Mouse (Mus musculus) midbrain, embryonic 15.5 days (tissue): ENCODE results near the gene Hps4. TPM values are rescaled to one million over a fixed set of nuclear protein-coding genes. Genes with fewer than 3 reads are reported as not detected.

Source experiments
- ATAC-seq: fragments of 200-750 bp; cut with Nextera tagmentation; replicated peaks from 2 replicates; pipeline ENCODE4 v1.8.0; 2017; ENCODE audit warnings: moderate TSS enrichment
- H3K27ac ChIP-seq: fragments of 300-500 bp; sonication (generic); 2 replicates; pipeline ENCODE4 v1.5.1; 2015; ENCODE audit warnings: mild to moderate bottlenecking, inconsistent platforms
- H3K27me3 ChIP-seq: fragments of 300-500 bp; sonication (generic); replicated peaks from 2 replicates; pipeline ENCODE4 v1.6.1; 2015; ENCODE audit warnings: inconsistent platforms
- H3K36me3 ChIP-seq: fragments of 300-500 bp; sonication (generic); replicated peaks from 2 replicates; pipeline ENCODE4 v1.6.1; 2015; ENCODE audit warnings: inconsistent platforms
- H3K4me1 ChIP-seq: fragments of 300-500 bp; sonication (generic); 2 replicates; pipeline ENCODE4 v1.6.1; 2015; ENCODE audit warnings: inconsistent platforms
- H3K4me2 ChIP-seq: fragments of 300-500 bp; sonication (generic); 2 replicates; pipeline ENCODE4 v1.6.1; 2015; ENCODE audit warnings: inconsistent platforms, mild to moderate bottlenecking, moderate library complexity
- H3K4me3 ChIP-seq: fragments of 300-500 bp; sonication (generic); 2 replicates; pipeline ENCODE4 v1.5.1; 2015; ENCODE audit warnings: mild to moderate bottlenecking, inconsistent platforms
- H3K9ac ChIP-seq: fragments of 300-500 bp; sonication (generic); 2 replicates; pipeline ENCODE4 v1.6.1; 2015; ENCODE audit warnings: mild to moderate bottlenecking, inconsistent platforms
- H3K9me3 ChIP-seq: fragments of 300-500 bp; sonication (generic); 2 replicates; pipeline ENCODE4 v1.6.1; 2016; ENCODE audit warnings: inconsistent platforms
- WGBS: fragments of 180-500 bp; shearing (Covaris S2); methylation state at CpG from one replicate; pipeline ENCODE4 v1.1.7; 2015; ENCODE audit warnings: mixed read lengths; 5-methylcytosine and 5-hydroxymethylcytosine counted together
- polyA plus RNA-seq: library from polyadenylated mRNA; unstranded; fragments of >200 nt; fragmentation: Nextera tagmentation; extraction: Ambion mirVana; gene quantifications from 2 replicates; pipeline ENCODE4 v1.2.1, GENCODE M21; 2015

The Hps4 gene
- polyA plus RNA-seq, result 39.6 and 43.9 TPM in 2 replicates

- 2% methylated on average over 53 of the region's 64 CpGs for WGBS
- peak within 1 kb of the TSS; percentile 87 for H3K9ac ChIP-seq
- peak within 1 kb of the TSS; percentile 84 for H3K4me3 ChIP-seq
- H3K4me2 ChIP-seq, result peak within 1 kb of the TSS; percentile 90
- no peaks in the 10 kb centered on the region for H3K27me3 ChIP-seq
- H3K36me3 ChIP-seq, result peaks cover 11% of the 10 kb centered on the region
- peak; percentile 76 for ATAC-seq
- peak within 1 kb of the TSS; percentile 74 for H3K27ac ChIP-seq
- H3K4me1 ChIP-seq, result peaks cover 47% of the 10 kb centered on the region
- no peaks in the 10 kb centered on the region for H3K9me3 ChIP-seq
Measured at GRCm38 (mm10) chr5:112342463-112343204, at the start of gene Hps4, which contains the start of gene Srrd. Gene Hps4 (plus strand): TSS chr5:112343083. Gene Srrd (minus strand): TSS chr5:112343040.

- Histone ChIP-seq H3K4me2 (no peak overlapping the region), H3K9ac (no peak overlapping the region), H3K36me3 (no peaks in the 10 kb centered on the region), H3K4me1 (0 out of 2 replicates have a peak, but pooled peaks cover 3% of the 10 kb centered on the region), H3K4me3 (no peak overlapping the region), H3K27ac (no peak overlapping the region), H3K27me3 (no peaks in the 10 kb centered on the region), H3K9me3 (no peaks in the 10 kb centered on the region)
- ATAC-seq, result no peak
- 87% methylated on average over 2 of the region's 2 CpGs for WGBS
Measured at GRCm38 (mm10) chr5:112293800-112294199, 49.1 kb upstream of the Hps4 start.

- H3K4me3 ChIP-seq, result no peak overlapping the region
- H3K27ac ChIP-seq, result no peak overlapping the region
- ATAC-seq, result no peak
- H3K9ac ChIP-seq, result no peak overlapping the region
- WGBS, result 75% methylated on average over 4 of the region's 4 CpGs
- H3K27me3 ChIP-seq, result no peaks in the 10 kb centered on the region
- no peaks in the 10 kb centered on the region for H3K9me3 ChIP-seq
- H3K4me1 ChIP-seq, result 0 out of 2 replicates have a peak, but pooled peaks cover 3% of the 10 kb centered on the region
- no peak overlapping the region for H3K4me2 ChIP-seq
- H3K36me3 ChIP-seq, result no peaks in the 10 kb centered on the region
Measured at GRCm38 (mm10) chr5:112294696-112295095, 48.2 kb upstream of the Hps4 start.

- H3K27me3 ChIP-seq, result no peaks in the 10 kb centered on the region
- H3K4me2 ChIP-seq, result no peak overlapping the region
- H3K27ac ChIP-seq, result no peak overlapping the region
- no peak for ATAC-seq
- no peak overlapping the region for H3K9ac ChIP-seq
- H3K4me3 ChIP-seq, result no peak overlapping the region
- H3K36me3 ChIP-seq, result no peaks in the 10 kb centered on the region
- no peaks in the 10 kb centered on the region for H3K9me3 ChIP-seq
- 0 out of 2 replicates have a peak, but pooled peaks cover 3% of the 10 kb centered on the region for H3K4me1 ChIP-seq
- WGBS, result 22% methylated on average over 8 of the region's 8 CpGs
Measured at GRCm38 (mm10) chr5:112295162-112295561, 47.7 kb upstream of the Hps4 start.

GRCm38 (mm10) chr5:112295564-112295963 is 47.3 kb upstream of the Hps4 start:
- 0 out of 2 replicates have a peak, but pooled peaks cover 3% of the 10 kb centered on the region for H3K4me1 ChIP-seq
- 51% methylated on average over 8 of the region's 8 CpGs for WGBS
- H3K9me3 ChIP-seq, result no peaks in the 10 kb centered on the region
- no peak overlapping the region for H3K4me2 ChIP-seq
- H3K4me3 ChIP-seq, result no peak overlapping the region
- no peak for ATAC-seq
- no peaks in the 10 kb centered on the region for H3K36me3 ChIP-seq
- H3K9ac ChIP-seq, result no peak overlapping the region
- no peaks in the 10 kb centered on the region for H3K27me3 ChIP-seq
- H3K27ac ChIP-seq, result no peak overlapping the region

- Histone ChIP-seq H3K4me1 (0 out of 2 replicates have a peak, but pooled peaks cover 3% of the 10 kb centered on the region), H3K4me3 (no peak overlapping the region), H3K27me3 (no peaks in the 10 kb centered on the region), H3K9me3 (no peaks in the 10 kb centered on the region), H3K9ac (no peak overlapping the region), H3K4me2 (no peak overlapping the region), H3K36me3 (no peaks in the 10 kb centered on the region), H3K27ac (no peak overlapping the region)
- no peak for ATAC-seq
- WGBS, result 74% methylated on average over 6 of the region's 6 CpGs
Measured at GRCm38 (mm10) chr5:112296404-112297181, 46.3 kb upstream of the Hps4 start.

- Histone ChIP-seq H3K4me2 (no peak overlapping the region), H3K27me3 (no peaks in the 10 kb centered on the region), H3K27ac (no peak overlapping the region), H3K9ac (no peak overlapping the region), H3K9me3 (no peaks in the 10 kb centered on the region), H3K4me3 (no peak overlapping the region), H3K36me3 (no peaks in the 10 kb centered on the region), H3K4me1 (0 out of 2 replicates have a peak, but pooled peaks cover 3% of the 10 kb centered on the region)
- WGBS, result 82% methylated on average over 2 of the region's 2 CpGs
- no peak for ATAC-seq
Measured at GRCm38 (mm10) chr5:112297257-112297656, 45.6 kb upstream of the Hps4 start.

GRCm38 (mm10) chr5:112298226-112298988 is 44.5 kb upstream of the Hps4 start:
- WGBS, result 88% methylated on average over 12 of the region's 12 CpGs
- no peaks in the 10 kb centered on the region for H3K27me3 ChIP-seq
- no peak overlapping the region for H3K9ac ChIP-seq
- H3K4me1 ChIP-seq, result 0 out of 2 replicates have a peak, but pooled peaks cover 3% of the 10 kb centered on the region
- no peak overlapping the region for H3K27ac ChIP-seq
- no peak overlapping the region for H3K4me2 ChIP-seq
- H3K36me3 ChIP-seq, result no peaks in the 10 kb centered on the region
- H3K9me3 ChIP-seq, result no peaks in the 10 kb centered on the region
- no peak overlapping the region for H3K4me3 ChIP-seq
- no peak for ATAC-seq

- no peak for ATAC-seq
- Histone ChIP-seq H3K4me1 (0 out of 2 replicates have a peak, but pooled peaks cover 3% of the 10 kb centered on the region), H3K27ac (no peak overlapping the region), H3K9me3 (no peaks in the 10 kb centered on the region), H3K4me2 (no peak overlapping the region), H3K9ac (no peak overlapping the region), H3K27me3 (no peaks in the 10 kb centered on the region), H3K36me3 (no peaks in the 10 kb centered on the region), H3K4me3 (no peak overlapping the region)
- 86% methylated on average over 4 of the region's 4 CpGs for WGBS
Measured at GRCm38 (mm10) chr5:112299399-112299798, 43.5 kb upstream of the Hps4 start.

GRCm38 (mm10) chr5:112300112-112300511 is 42.8 kb upstream of the Hps4 start:
- Histone ChIP-seq H3K27ac (no peak overlapping the region), H3K9me3 (no peaks in the 10 kb centered on the region), H3K4me3 (no peak overlapping the region), H3K36me3 (no peaks in the 10 kb centered on the region), H3K9ac (no peak overlapping the region), H3K27me3 (no peaks in the 10 kb centered on the region), H3K4me1 (no peaks in the 10 kb centered on the region), H3K4me2 (no peak overlapping the region)
- no peak for ATAC-seq
- 78% methylated on average over 2 of the region's 2 CpGs for WGBS

GRCm38 (mm10) chr5:112300721-112301308 is 42.1 kb upstream of the Hps4 start:
- Histone ChIP-seq H3K36me3 (no peaks in the 10 kb centered on the region), H3K9me3 (no peaks in the 10 kb centered on the region), H3K4me2 (no peak overlapping the region), H3K4me3 (no peak overlapping the region), H3K27me3 (no peaks in the 10 kb centered on the region), H3K4me1 (no peaks in the 10 kb centered on the region), H3K27ac (no peak overlapping the region), H3K9ac (no peak overlapping the region)
- WGBS, result 93% methylated on average over 6 of the region's 6 CpGs
- ATAC-seq, result no peak
